Mouse (Mus musculus): ENCODE measurements around the gene Spryd4.
"Not testable (repeated sequence)": the region's sequence is repeated elsewhere in the genome, so short reads cannot be mapped to it uniquely, and the experiment has no call there.

The Spryd4 gene

DNA sequence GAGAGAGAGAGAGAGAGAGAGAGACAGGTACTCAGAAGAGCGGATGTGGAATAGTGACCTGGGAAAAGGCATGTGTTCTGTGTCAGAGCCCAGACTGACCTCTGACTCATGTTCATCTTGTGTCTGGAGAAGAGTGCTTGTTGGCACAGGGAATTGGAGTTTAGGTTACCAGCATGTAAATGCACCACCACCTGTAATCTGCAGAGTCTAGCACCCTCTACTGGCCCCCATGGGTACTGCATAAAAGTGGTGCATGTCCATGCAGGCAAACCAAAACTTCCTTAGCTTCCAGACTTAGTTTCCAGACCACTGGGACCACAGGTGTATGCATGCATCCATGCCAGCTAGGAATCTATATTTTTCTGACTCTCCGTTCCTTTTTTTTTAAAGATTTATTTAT is 25.6 kb downstream of the Spryd4 start:
- peak; percentile 70 for DNase-seq (ENCODE audit: low spot score)

DNA sequence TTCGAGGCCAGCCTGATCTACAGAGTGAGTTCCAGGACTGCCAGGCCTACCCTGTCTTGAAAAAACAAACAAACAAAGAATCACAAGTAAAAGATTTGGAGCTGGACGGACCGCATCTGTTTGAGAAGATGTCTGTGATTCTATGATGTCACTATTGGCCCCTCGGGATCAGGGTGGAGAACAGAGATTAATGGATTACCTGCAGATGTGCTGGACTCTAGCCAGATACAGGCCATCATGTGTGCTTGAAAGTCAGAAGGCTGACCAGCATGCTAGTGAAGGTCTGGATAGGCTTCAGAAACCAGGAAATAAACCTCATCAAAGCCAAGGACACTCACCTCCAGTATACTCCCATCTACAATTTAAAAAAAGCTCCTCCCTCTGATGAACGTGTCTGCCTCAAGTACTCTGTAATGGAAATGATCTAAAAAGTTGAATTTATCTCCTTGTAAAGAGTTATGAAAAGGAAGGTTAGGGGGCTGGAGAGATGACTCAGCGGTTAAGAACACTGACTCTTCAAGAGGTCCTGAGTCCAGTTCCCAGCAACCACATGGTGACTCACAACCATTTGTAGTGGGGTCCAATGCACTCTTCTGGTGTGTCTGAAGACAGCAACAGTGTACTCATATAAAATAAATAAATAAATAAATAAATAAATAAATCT is 26.2 kb downstream of the Spryd4 start:
- no peak for DNase-seq (ENCODE audit: low spot score)

DNA sequence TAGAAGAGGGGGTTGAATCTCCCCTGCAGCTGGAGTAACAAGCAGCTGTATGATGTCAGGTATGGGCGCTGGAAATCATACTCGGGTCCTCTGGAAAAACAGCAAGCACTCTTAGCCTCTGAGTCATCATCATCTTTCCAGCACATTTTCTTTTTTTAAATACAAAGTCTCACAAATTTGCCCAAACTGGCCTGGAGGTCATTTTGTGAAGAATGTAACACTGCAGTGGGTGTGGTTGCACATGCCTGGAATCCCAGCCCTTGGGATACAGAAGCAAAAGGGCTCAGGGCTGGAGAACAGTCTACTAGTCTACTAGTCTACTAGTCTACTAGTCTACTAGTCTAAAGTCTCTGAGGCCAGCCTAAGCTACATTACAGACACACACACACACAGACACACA is 27.3 kb downstream of the Spryd4 start:
- no peak for DNase-seq (ENCODE audit: low spot score)

DNA sequence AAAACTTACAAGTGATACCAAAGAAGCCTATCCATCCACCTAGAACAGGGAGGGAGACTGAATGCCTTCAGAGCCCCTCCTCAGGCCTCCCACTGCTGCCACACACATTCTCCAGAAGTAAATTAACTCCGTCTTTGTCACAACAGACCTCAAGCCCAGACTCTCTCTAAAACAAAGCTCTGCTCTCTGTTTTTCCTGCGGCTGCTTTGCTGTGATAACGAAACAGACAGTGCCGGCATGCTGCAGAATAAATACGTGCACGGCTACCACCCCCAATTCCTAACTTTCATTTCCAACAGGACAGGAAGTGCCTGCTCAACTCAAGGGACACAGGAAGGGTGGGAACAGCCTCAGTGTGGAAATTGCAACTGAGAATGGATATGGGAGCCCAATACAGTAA is 31.6 kb downstream of the Spryd4 start, which contains the start of gene Rbms2:
TSS of gene Rbms2 (minus strand) at position 309 of the 400 bp plus-strand sequence.
- DNase-seq (ENCODE audit: low spot score) = no peak

DNA sequence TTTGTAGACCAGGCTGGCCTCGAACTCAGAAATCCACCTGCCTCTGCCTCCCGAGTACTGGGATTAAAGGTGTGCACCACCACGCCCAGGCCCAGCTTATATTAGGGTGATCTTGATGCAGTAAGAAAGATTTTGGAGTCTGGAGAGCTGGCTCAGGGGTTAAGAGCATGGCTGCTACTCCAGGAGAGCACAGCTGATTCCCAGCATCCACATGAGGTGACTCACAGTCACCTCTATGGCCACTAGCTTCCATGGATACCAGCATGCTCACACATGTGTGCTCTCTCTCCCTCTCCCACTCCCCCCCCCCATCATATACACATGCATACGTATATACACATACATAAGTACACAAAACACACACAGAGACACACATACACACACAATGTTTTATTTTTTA is 34.3 kb downstream of the Spryd4 start:
- DNase-seq (ENCODE audit: low spot score) = no peak

DNA sequence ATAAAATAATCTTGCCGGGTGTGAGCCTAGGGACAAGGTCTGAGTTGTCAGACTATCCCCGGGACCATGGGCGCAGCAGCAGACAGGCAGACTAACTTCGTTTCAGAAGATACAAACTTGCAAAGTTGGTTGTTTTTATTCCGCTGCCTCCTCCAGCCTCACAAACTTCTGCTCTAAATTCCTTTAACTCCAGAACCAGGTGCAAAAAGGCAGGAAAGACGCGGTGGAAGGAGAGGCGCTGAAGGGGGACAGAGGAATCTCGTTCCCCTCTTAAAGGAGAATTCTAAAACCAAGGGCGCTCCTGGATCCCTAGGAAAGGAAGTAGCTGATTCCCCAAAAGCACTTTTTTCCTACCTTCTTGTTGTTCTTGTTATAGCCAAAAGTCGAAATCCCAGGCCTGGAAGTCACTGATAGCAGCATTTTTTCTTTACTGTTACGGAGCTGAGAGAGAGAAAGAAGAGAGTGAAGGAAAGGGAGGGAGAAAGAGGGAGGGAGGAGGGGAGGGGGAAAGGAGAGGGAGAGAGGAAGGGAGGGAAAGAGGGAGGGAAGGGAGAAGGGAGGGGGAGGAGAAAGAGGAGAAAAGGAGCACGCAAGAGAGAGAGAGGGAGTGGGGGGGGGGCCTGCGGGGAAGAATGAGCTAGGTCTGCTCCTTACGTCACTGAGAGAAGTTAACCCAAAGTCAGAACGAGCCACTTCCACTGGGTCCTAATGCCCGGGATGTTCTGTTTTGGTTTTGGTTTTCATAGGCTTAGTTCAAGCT is 35.4 kb downstream of the Spryd4 start:
- peak; percentile 74 for DNase-seq (ENCODE audit: low spot score)

DNA sequence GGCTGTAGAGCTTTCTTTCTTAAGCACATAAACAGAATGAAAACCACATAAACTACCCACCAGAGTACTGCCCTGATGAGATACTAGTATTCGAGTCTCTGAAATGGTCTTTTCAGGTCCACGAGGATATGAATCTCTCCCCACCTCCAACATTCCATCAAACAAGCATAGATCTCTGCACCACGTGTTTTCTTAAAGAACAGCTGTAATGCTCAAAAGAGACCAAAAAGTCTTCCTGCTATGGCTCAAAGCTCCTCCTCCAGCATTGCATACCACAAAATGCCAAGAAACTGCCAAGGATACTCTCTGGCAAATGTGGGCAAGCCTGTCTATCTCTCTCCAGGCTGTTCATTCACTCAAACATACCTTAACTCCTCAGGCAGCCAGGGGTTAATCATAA is 36.3 kb downstream of the Spryd4 start:
- no peak for DNase-seq (ENCODE audit: low spot score)

DNA sequence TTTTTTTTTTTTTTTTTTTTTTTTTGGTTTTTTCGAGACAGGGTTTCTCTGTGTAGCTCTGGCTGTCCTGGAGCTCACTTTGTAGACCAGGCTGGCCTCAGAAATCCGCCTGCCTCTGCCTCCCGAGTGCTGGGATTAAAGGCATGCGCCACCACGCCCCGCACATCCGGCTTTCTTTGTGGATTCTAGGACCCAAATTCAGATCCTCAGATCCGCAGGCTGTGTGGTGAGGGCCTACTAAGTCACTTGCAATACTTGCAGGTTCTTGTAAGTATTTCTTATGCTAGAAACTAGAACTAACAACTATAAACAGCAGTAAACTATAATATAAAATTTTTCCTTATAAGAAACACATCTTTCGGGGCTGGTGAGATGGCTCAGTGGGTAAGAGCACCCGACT is 40.3 kb downstream of the Spryd4 start:
- DNase-seq (ENCODE audit: low spot score) = not testable (repeated sequence)

DNA sequence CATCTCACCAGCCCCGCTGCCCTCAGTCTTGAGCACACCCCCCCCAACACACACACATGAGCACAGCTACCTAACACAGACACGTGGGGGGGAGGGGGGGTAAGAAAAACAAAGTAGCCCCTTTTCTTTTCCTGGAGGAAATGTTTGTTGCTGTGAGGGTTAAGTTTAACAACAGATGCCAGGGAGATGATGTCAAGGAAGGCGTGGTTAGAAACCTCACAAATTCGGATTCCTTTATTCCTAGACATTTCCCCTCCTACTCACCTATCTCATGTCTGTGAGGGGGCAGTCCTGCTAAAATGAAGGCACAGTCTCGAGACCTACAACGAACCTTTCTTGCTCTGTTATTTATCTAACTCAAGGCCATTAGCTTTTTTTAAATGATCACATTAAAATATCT is 44.5 kb downstream of the Spryd4 start:
- DNase-seq (ENCODE audit: low spot score) = no peak

DNA sequence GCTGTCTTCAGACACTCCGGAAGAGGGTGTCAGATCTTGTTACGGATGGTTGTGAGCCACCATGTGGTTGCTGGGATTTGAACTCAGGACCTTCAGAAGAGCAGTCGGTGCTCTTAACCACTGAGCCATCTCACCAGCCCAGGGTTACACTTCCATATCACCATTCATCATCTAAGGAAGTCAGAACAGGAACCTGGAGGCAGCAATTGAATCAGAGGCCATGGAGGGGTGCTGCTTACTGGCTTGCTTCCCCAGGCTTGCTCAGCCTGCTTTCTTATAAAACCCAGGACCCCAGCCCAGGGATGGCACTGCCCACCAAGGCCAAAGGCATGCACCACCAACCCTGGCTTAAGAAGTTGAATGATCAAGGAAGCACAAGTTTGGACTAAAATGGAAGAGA is 45.9 kb downstream of the Spryd4 start:
- DNase-seq (ENCODE audit: low spot score) = not testable (repeated sequence)

Measured in T-cell, adult 2 months (primary cell).